Mouse (Mus musculus): Measurements from ENCODE around the gene Acaca. TPM values are rescaled to one million over a fixed set of nuclear protein-coding genes. Genes with fewer than 3 reads are reported as not detected.

Acaca gene
- polyA plus RNA-seq, 1 experiment from 2014 or later, result 21.8 TPM

GRCm38 (mm10) chr11:84179954-84180598, 50.6 kb downstream of the Acaca start:
- no peaks in the 10 kb centered on the region for H3K27me3 ChIP-seq (ENCODE audit: control insufficient read depth, insufficient read depth, low read length)
- peak overlapping the region; percentile 85 for H3K9ac ChIP-seq (ENCODE audit: low read length)
- peak overlapping the region; percentile 72 for H3K4me2 ChIP-seq (ENCODE audit: low read depth, severe bottlenecking)
- peak overlapping the region; percentile 76 for H3K4me3 ChIP-seq (ENCODE audit: low read depth, low read length)
- DNase-seq (ENCODE audit: low spot score) (peak; percentile 84), ATAC-seq (ENCODE audit: insufficient number of reproducible peaks, low FRiP score, low TSS enrichment, low read depth) (peak; percentile 75)
- peaks cover 8% of the 10 kb centered on the region; the same call in 1 of the 2 replicates for H3K4me1 ChIP-seq (ENCODE audit: control insufficient read depth, insufficient read depth, low read length)
- H3K36me3 ChIP-seq (ENCODE audit: control insufficient read depth, insufficient read depth, low read length), result no peaks in the 10 kb centered on the region
- under 1% methylated on average over 44 of the region's 44 CpGs for WGBS
- peak overlapping the region; percentile 90 for H3K27ac ChIP-seq (replicated peaks; ENCODE audit: low read depth, low read length)
- no peaks in the 10 kb centered on the region for H3K9me3 ChIP-seq (ENCODE audit: control insufficient read depth, low read length)

DNA sequence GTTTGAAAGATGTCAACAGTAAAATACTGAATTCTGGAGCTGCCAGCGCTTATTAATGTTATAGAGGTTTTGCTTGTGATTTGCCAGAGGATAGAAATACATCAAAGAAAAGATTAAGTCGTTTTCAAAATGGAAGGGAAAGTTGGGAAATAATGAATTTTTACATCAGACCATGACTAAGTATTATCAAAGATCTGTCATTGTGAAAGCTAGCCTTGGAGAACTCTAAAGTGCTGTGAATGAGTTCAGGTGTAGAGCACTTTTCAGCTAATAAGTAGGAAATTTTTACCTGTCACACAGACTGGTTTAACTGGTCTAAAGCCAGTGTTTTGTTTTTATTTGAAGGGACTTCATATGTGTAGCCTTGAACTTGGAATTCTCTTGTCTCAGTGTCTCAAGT, 51.8 kb downstream of the Acaca start:
- Histone ChIP-seq H3K4me1 (ENCODE audit: control insufficient read depth, insufficient read depth, low read length) (peaks cover 8% of the 10 kb centered on the region; the same call in 1 of the 2 replicates), H3K27me3 (ENCODE audit: control insufficient read depth, insufficient read depth, low read length) (no peaks in the 10 kb centered on the region), H3K9me3 (ENCODE audit: control insufficient read depth, low read length) (no peaks in the 10 kb centered on the region), H3K4me2 (ENCODE audit: low read depth, severe bottlenecking) (peak overlapping the region; percentile 72), H3K9ac (ENCODE audit: low read length) (no peak overlapping the region), H3K4me3 (ENCODE audit: low read depth, low read length) (peak overlapping the region; percentile 76; the same call in 1 of the 2 replicates), H3K36me3 (ENCODE audit: control insufficient read depth, insufficient read depth, low read length) (no peaks in the 10 kb centered on the region), H3K27ac (replicated peaks; ENCODE audit: low read depth, low read length) (no peak overlapping the region)
- ATAC-seq (ENCODE audit: insufficient number of reproducible peaks, low FRiP score, low TSS enrichment, low read depth) (no peak), DNase-seq (ENCODE audit: low spot score) (no peak)
- 75% methylated on average over 2 of the region's 2 CpGs for WGBS

DNA sequence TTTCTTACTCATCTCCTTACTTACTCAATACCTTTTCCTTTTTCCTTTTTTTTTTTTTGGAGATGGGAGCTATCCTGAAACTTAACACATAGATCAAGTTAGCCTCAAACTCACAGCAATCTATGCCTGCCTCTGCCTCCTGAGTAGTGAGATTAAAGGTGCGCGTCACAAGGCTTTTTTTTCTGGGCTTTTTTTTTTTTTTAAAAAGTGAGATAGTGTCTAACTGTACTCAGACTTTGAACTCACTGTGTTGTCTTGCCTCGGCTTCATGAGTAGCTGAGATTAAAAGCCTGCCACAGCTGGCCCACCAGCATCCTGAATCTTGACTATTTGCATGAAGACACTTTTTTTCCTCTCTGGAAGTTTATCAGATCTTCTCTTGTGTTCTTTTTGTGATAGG, 59.1 kb downstream of the Acaca start:
- WGBS, result 90% methylated on average over 3 of the region's 3 CpGs
- DNase-seq (ENCODE audit: low spot score) (no peak), ATAC-seq (ENCODE audit: insufficient number of reproducible peaks, low FRiP score, low TSS enrichment, low read depth) (no peak)
- Histone ChIP-seq H3K9me3 (ENCODE audit: control insufficient read depth, low read length) (no peaks in the 10 kb centered on the region), H3K4me2 (ENCODE audit: low read depth, severe bottlenecking) (no peak overlapping the region), H3K36me3 (ENCODE audit: control insufficient read depth, insufficient read depth, low read length) (peaks cover 3% of the 10 kb centered on the region; the same call in 1 of the 2 replicates), H3K4me1 (ENCODE audit: control insufficient read depth, insufficient read depth, low read length) (no peaks in the 10 kb centered on the region; the same call in 1 of the 2 replicates), H3K9ac (ENCODE audit: low read length) (no peak overlapping the region), H3K27ac (replicated peaks; ENCODE audit: low read depth, low read length) (no peak overlapping the region), H3K27me3 (ENCODE audit: control insufficient read depth, insufficient read depth, low read length) (no peaks in the 10 kb centered on the region), H3K4me3 (ENCODE audit: low read depth, low read length) (no peak overlapping the region)

DNA sequence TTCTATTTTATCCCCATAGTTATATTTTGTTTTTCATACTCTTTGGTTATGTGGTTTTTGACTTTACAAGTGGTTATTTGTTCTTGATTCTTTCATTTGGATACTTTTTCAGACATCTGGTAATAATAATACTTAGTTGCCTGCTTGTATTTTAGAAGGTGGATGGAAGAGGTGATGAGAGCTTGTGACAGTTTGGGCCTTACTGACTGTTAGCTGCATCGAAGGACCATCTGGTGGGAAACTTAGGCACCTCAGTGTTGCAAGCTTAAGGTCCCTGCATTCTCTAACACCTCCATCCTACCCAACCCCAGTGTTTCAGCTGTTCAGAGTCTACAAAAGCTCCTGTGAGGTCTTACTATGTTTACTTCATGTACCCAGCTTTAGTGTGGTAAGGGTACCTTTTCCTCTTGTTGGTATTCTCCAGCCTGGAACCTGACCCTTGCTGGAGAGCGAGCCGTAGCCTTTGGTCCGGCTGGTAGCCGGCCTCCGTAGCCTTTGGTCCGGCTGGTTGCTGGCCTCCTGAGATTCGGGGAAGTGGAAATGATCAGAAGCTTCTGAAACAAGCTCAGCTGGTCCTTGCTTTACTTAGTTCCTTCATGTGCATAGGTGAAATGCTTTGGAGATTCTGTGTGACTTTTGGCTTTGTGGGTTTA, 61.2 kb downstream of the Acaca start:
- H3K27ac ChIP-seq (replicated peaks; ENCODE audit: low read depth, low read length), result peak overlapping the region; percentile 38; the same call in 1 of the 2 replicates
- no peak overlapping the region for H3K9ac ChIP-seq (ENCODE audit: low read length)
- no peaks in the 10 kb centered on the region for H3K27me3 ChIP-seq (ENCODE audit: control insufficient read depth, insufficient read depth, low read length)
- DNase-seq (ENCODE audit: low spot score), result peak; percentile 26
- H3K4me2 ChIP-seq (ENCODE audit: low read depth, severe bottlenecking), result no peak overlapping the region
- 69% methylated on average over 8 of the region's 8 CpGs for WGBS
- H3K4me3 ChIP-seq (ENCODE audit: low read depth, low read length), result no peak overlapping the region
- no peak for ATAC-seq (ENCODE audit: insufficient number of reproducible peaks, low FRiP score, low TSS enrichment, low read depth)
- no peaks in the 10 kb centered on the region for H3K9me3 ChIP-seq (ENCODE audit: control insufficient read depth, low read length)
- H3K4me1 ChIP-seq (ENCODE audit: control insufficient read depth, insufficient read depth, low read length), result no peaks in the 10 kb centered on the region; the same call in 1 of the 2 replicates
- H3K36me3 ChIP-seq (ENCODE audit: control insufficient read depth, insufficient read depth, low read length), result peaks cover 3% of the 10 kb centered on the region; the same call in 1 of the 2 replicates

GRCm38 (mm10) chr11:84193249-84193648, 63.8 kb downstream of the Acaca start:
- peaks cover 3% of the 10 kb centered on the region; the same call in 1 of the 2 replicates for H3K36me3 ChIP-seq (ENCODE audit: control insufficient read depth, insufficient read depth, low read length)
- H3K27me3 ChIP-seq (ENCODE audit: control insufficient read depth, insufficient read depth, low read length), result no peaks in the 10 kb centered on the region
- DNase-seq (ENCODE audit: low spot score) (no peak), ATAC-seq (ENCODE audit: insufficient number of reproducible peaks, low FRiP score, low TSS enrichment, low read depth) (no peak)
- H3K4me1 ChIP-seq (ENCODE audit: control insufficient read depth, insufficient read depth, low read length), result no peaks in the 10 kb centered on the region; the same call in 1 of the 2 replicates
- no peak overlapping the region for H3K27ac ChIP-seq (replicated peaks; ENCODE audit: low read depth, low read length)
- H3K9me3 ChIP-seq (ENCODE audit: control insufficient read depth, low read length), result no peaks in the 10 kb centered on the region
- 78% methylated on average over 10 of the region's 10 CpGs for WGBS
- no peak overlapping the region for H3K4me3 ChIP-seq (ENCODE audit: low read depth, low read length)
- H3K9ac ChIP-seq (ENCODE audit: low read length), result no peak overlapping the region
- H3K4me2 ChIP-seq (ENCODE audit: low read depth, severe bottlenecking), result no peak overlapping the region

DNA sequence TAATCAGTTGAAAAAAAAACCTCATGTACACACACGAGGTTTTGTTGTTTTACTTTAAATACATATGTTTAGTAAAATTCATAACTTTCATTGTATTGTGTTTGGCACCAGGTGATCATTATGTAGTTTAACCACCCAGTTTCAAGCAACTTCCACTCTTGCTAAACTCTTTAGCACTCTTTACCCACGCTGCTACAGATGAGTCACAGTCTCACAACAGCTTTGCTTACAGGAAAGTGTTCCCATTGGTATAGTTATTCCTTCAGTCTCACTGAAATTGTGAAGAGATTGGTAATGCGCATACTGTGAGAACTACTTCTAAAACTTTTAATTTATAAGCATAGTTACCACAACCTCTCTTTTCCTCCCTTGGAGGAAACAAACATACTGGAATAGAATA, 65.3 kb downstream of the Acaca start:
- ATAC-seq (ENCODE audit: insufficient number of reproducible peaks, low FRiP score, low TSS enrichment, low read depth), result no peak
- no peaks in the 10 kb centered on the region for H3K27me3 ChIP-seq (ENCODE audit: control insufficient read depth, insufficient read depth, low read length)
- H3K9me3 ChIP-seq (ENCODE audit: control insufficient read depth, low read length), result no peaks in the 10 kb centered on the region
- no peak overlapping the region for H3K4me3 ChIP-seq (ENCODE audit: low read depth, low read length)
- H3K9ac ChIP-seq (ENCODE audit: low read length), result no peak overlapping the region
- no peak overlapping the region for H3K4me2 ChIP-seq (ENCODE audit: low read depth, severe bottlenecking)
- no peak for DNase-seq (ENCODE audit: low spot score)
- WGBS, result 90% methylated on average over 3 of the region's 3 CpGs
- H3K36me3 ChIP-seq (ENCODE audit: control insufficient read depth, insufficient read depth, low read length), result peaks cover 3% of the 10 kb centered on the region; the same call in 1 of the 2 replicates
- H3K27ac ChIP-seq (replicated peaks; ENCODE audit: low read depth, low read length), result no peak overlapping the region
- H3K4me1 ChIP-seq (ENCODE audit: control insufficient read depth, insufficient read depth, low read length), result no peaks in the 10 kb centered on the region; the same call in 1 of the 2 replicates

GRCm38 (mm10) chr11:84197607-84198402, 68.3 kb downstream of the Acaca start:
- Histone ChIP-seq H3K4me2 (ENCODE audit: low read depth, severe bottlenecking) (no peak overlapping the region), H3K9ac (ENCODE audit: low read length) (no peak overlapping the region), H3K27me3 (ENCODE audit: control insufficient read depth, insufficient read depth, low read length) (no peaks in the 10 kb centered on the region), H3K27ac (replicated peaks; ENCODE audit: low read depth, low read length) (no peak overlapping the region), H3K9me3 (ENCODE audit: control insufficient read depth, low read length) (no peaks in the 10 kb centered on the region), H3K36me3 (ENCODE audit: control insufficient read depth, insufficient read depth, low read length) (peaks cover 3% of the 10 kb centered on the region; the same call in 1 of the 2 replicates), H3K4me3 (ENCODE audit: low read depth, low read length) (no peak overlapping the region), H3K4me1 (ENCODE audit: control insufficient read depth, insufficient read depth, low read length) (no peaks in the 10 kb centered on the region)
- 93% methylated on average over 3 of the region's 3 CpGs for WGBS
- no peak for DNase-seq (ENCODE audit: low spot score)
- ATAC-seq (ENCODE audit: insufficient number of reproducible peaks, low FRiP score, low TSS enrichment, low read depth), result no peak

DNA sequence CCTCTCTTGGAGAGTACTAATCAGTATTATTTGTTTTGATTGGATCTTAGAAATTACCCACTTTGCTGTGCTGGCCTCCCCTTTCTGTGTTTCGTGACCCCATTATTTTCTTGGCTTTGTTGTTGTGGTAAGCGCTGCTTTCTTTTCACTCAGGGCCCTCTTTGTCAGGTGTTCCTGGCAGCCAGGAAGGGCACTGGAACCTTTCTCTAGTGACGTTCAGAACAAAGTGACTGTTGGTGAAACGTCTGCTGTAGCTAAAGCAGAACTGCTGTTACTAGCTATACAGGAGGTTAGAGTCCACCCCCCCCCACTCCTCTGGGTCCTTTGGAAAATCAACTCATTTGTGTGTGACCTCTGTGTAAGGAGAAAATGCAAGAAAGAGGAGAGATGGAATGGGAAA, 76.3 kb downstream of the Acaca start:
- Histone ChIP-seq H3K4me1 (ENCODE audit: control insufficient read depth, insufficient read depth, low read length) (no peaks in the 10 kb centered on the region), H3K36me3 (ENCODE audit: control insufficient read depth, insufficient read depth, low read length) (no peaks in the 10 kb centered on the region), H3K4me3 (ENCODE audit: low read depth, low read length) (no peak overlapping the region), H3K27me3 (ENCODE audit: control insufficient read depth, insufficient read depth, low read length) (no peaks in the 10 kb centered on the region), H3K4me2 (ENCODE audit: low read depth, severe bottlenecking) (no peak overlapping the region), H3K9me3 (ENCODE audit: control insufficient read depth, low read length) (no peaks in the 10 kb centered on the region), H3K27ac (replicated peaks; ENCODE audit: low read depth, low read length) (no peak overlapping the region), H3K9ac (ENCODE audit: low read length) (no peak overlapping the region)
- 73% methylated on average over 4 of the region's 4 CpGs for WGBS
- ATAC-seq (ENCODE audit: insufficient number of reproducible peaks, low FRiP score, low TSS enrichment, low read depth), result no peak
- no peak for DNase-seq (ENCODE audit: low spot score)

Data from limb, embryonic 11.5 days (tissue).